Mouse (Mus musculus) ovary, adult 2 months (tissue): ENCODE measurements around the gene D10Wsu102e. TPM values are rescaled to one million over a fixed set of nuclear protein-coding genes. Genes with fewer than 3 reads are reported as not detected.

Experiments used
- polyA plus RNA-seq: library from polyadenylated mRNA; depleted of rRNA; stranded (reverse); fragments of >200 nt; gene quantifications from 2 replicates; pipeline ENCODE4 v1.2.3, GENCODE M21; 2012; rRNA removed

Gene D10Wsu102e
- 0.38 and 0.52 TPM in 2 replicates for polyA plus RNA-seq

DNA sequence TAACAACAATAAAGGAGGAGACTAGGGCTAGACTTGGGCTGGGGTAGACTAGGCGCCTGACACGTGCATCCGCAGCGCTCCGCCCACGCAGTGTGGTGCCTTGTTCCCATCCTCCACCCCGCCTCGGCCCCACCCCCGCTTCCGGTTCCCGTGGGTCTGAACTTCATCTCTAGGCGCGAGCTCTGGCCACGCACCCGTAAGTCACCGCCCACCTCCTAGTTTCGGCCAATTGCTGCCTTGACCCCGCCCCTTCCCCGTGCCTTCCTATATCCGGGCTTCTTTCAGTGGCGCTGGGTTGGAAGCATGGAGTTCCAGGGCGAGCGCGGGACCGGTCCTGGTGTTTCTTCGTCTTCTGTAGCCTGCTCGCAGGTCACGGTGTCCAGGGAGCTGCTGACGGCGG, at the start of gene D10Wsu102e:
TSS of gene D10Wsu102e (plus strand) at position 266 of the 400 bp plus-strand sequence.

GRCm38 (mm10) chr10:83337159-83337951, 22.7 kb upstream of the D10Wsu102e start, which contains the start of gene Slc41a2:
Gene Slc41a2, minus strand, starts transcription at chr10:83337882.

GRCm38 (mm10) chr10:83533910-83534283, 173.9 kb downstream of the D10Wsu102e start, which contains the start of gene Aldh1l2:
Gene Aldh1l2, minus strand, starts transcription at chr10:83534140.

Other genes with a start within 250 kb of the D10Wsu102e start
- 3.2 and 3.4 TPM in 2 replicates for gene Slc41a2, start 22.3 kb upstream of the D10Wsu102e start, polyA plus RNA-seq
- 0.78 and 1.3 TPM in 2 replicates for gene Aldh1l2, start 173.9 kb downstream of the D10Wsu102e start, polyA plus RNA-seq
- gene Washc4, start 183.5 kb downstream of the D10Wsu102e start, polyA plus RNA-seq: 1.1 TPM in 2 replicates